Mouse (Mus musculus) CD4-positive, CD25-positive, alpha-beta regulatory T cell, adult 2 months (primary cell): Measurements from ENCODE around the gene Olfr193.
"Not testable (repeated sequence)": the region's sequence is repeated elsewhere in the genome, so short reads cannot be mapped to it uniquely, and the experiment has no call there.

ENCODE experiments used
- DNase-seq: peaks from one replicate; pipeline ENCODE4 v3.0.0-alpha.2; 2012; ENCODE audit warnings: low read depth, low spot score

Gene Olfr193

GRCm38 (mm10) chr16:59111781-59112180 lies at the start of gene Olfr193:
Gene Olfr193 (minus strand): TSS chr16:59111881.
- no peak for DNase-seq

- DNase-seq, result no peak
Observed at GRCm38 (mm10) chr16:59151996-59152395, 40.3 kb upstream of the Olfr193 start.

GRCm38 (mm10) chr16:59146746-59147145 lies 35.1 kb upstream of the Olfr193 start, which contains the start of gene Olfr195:
Gene Olfr195 (plus strand): TSS chr16:59147046.
- DNase-seq, result no peak

GRCm38 (mm10) chr16:59141105-59141504 lies 29.4 kb upstream of the Olfr193 start:
- no peak for DNase-seq

GRCm38 (mm10) chr16:59130740-59131139 lies 19.1 kb upstream of the Olfr193 start:
- no peak for DNase-seq

- DNase-seq, result no peak
Observed at GRCm38 (mm10) chr16:59120969-59121368, 9.3 kb upstream of the Olfr193 start, which contains the start of gene Olfr194. Gene Olfr194 (minus strand): TSS chr16:59121069.

- not testable (repeated sequence) for DNase-seq
Observed at GRCm38 (mm10) chr16:59108522-59108921, 3.2 kb downstream of the Olfr193 start.

GRCm38 (mm10) chr16:59105312-59105711 lies 6.4 kb downstream of the Olfr193 start:
- no peak for DNase-seq

- DNase-seq, result not testable (repeated sequence)
Observed at GRCm38 (mm10) chr16:59089722-59090121, 22.0 kb downstream of the Olfr193 start, which contains the start of gene Olfr191. Gene Olfr191 (minus strand): TSS chr16:59089822.

GRCm38 (mm10) chr16:59081113-59081512 lies 30.6 kb downstream of the Olfr193 start:
- DNase-seq, result not testable (repeated sequence)

- no peak for DNase-seq
Observed at GRCm38 (mm10) chr16:59077905-59078304, 33.8 kb downstream of the Olfr193 start, which contains the start of gene Olfr190. Gene Olfr190 (minus strand): TSS chr16:59078005.

GRCm38 (mm10) chr16:59073520-59073919 lies 38.2 kb downstream of the Olfr193 start:
- DNase-seq, result no peak

GRCm38 (mm10) chr16:59071755-59072154 lies 39.9 kb downstream of the Olfr193 start:
- DNase-seq, result no peak

GRCm38 (mm10) chr16:59062411-59062810 lies 49.3 kb downstream of the Olfr193 start:
- not testable (repeated sequence) for DNase-seq
